Mouse (Mus musculus) limb, embryonic 12.5 days (tissue): ENCODE results near the gene Osbpl9. TPM values are rescaled to one million over a fixed set of nuclear protein-coding genes. Genes with fewer than 3 reads are reported as not detected.

Experiments used
- ATAC-seq: fragments of 200-750 bp; cut with Nextera tagmentation; 2 replicates; pipeline ENCODE4 v1.8.0; 2017; ENCODE audit warnings: low read depth, moderate TSS enrichment; ENCODE audit not compliant: insufficient number of reproducible peaks, insufficient read depth, low FRiP score, low TSS enrichment
- H3K27ac ChIP-seq: fragments of 300-500 bp; sonication (generic); 2 replicates; pipeline ENCODE4 v1.5.1; 2016; ENCODE audit warnings: mild to moderate bottlenecking, moderate library complexity
- H3K27me3 ChIP-seq: fragments of 300-500 bp; sonication (generic); 2 replicates; pipeline ENCODE4 v1.6.1; 2016; ENCODE audit warnings: mild to moderate bottlenecking, moderate library complexity
- H3K36me3 ChIP-seq: fragments of 300-500 bp; sonication (generic); 2 replicates; pipeline ENCODE4 v1.6.1; 2016; ENCODE audit warnings: mild to moderate bottlenecking, moderate library complexity
- H3K4me1 ChIP-seq: fragments of 300-500 bp; sonication (generic); replicated peaks from 2 replicates; pipeline ENCODE4 v1.6.1; 2016
- H3K4me2 ChIP-seq: fragments of 300-500 bp; sonication (generic); 2 replicates; pipeline ENCODE4 v1.6.1; 2016; ENCODE audit warnings: mild to moderate bottlenecking, moderate library complexity
- H3K4me3 ChIP-seq: fragments of 300-500 bp; sonication (generic); replicated peaks from 2 replicates; pipeline ENCODE4 v1.5.1; 2016; ENCODE audit warnings: mild to moderate bottlenecking
- H3K9ac ChIP-seq: fragments of 300-500 bp; sonication (generic); replicated peaks from 2 replicates; pipeline ENCODE4 v1.6.1; 2016; ENCODE audit warnings: mild to moderate bottlenecking, moderate library complexity
- H3K9me3 ChIP-seq: fragments of 300-500 bp; sonication (generic); 2 replicates; pipeline ENCODE4 v1.6.1; 2016; ENCODE audit warnings: mild to moderate bottlenecking, moderate library complexity
- WGBS: fragments of 180-500 bp; shearing (Covaris S2); methylation state at CpG from one replicate; pipeline ENCODE4 v1.1.7; 2016; 5-methylcytosine and 5-hydroxymethylcytosine counted together
- microRNA counts: library from miRNA; unstranded; fragments of <30 nt; microRNA quantifications from one replicate; lab custom pipeline; 2017
- microRNA-seq: library from miRNA; unstranded; fragments of <30 nt; microRNA quantifications from one replicate; pipeline ENCODE4, GENCODE M21; 2017
- polyA plus RNA-seq: library from polyadenylated mRNA; unstranded; fragments of >200 nt; fragmentation: Nextera tagmentation; extraction: Ambion mirVana; gene quantifications from 2 replicates; pipeline ENCODE4 v1.2.1, GENCODE M21; 2016

The Osbpl9 gene
- polyA plus RNA-seq, 1 experiment from 2014 or later = 78.7 TPM

DNA sequence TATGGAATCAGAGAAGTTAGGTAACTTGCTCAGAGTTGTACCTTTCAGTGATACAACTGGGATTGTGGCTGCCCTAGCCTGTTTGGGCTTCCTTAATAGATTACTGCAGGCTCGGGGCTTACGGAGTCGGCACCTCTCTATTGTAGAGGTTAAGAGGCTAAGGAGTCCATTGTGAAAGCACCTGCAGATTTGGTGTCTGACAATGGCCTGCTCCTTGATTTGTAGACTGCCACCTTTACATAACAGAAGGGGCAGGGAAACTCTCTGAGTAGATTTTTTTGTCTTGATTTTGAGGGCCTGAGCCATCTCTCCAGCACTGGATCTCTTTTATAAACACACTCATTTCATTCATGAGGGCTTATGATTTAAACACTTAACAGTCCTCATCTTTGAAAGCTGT is 175.5 kb downstream of the Osbpl9 start:
- Histone ChIP-seq H3K4me2 (no peak overlapping the region), H3K36me3 (peaks cover 71% of the 10 kb centered on the region), H3K27ac (no peak overlapping the region), H3K9me3 (no peaks in the 10 kb centered on the region), H3K27me3 (no peaks in the 10 kb centered on the region), H3K4me3 (no peak overlapping the region), H3K4me1 (no peaks in the 10 kb centered on the region), H3K9ac (no peak overlapping the region)
- no peak for ATAC-seq
- 91% methylated on average over 3 of the region's 3 CpGs for WGBS

DNA sequence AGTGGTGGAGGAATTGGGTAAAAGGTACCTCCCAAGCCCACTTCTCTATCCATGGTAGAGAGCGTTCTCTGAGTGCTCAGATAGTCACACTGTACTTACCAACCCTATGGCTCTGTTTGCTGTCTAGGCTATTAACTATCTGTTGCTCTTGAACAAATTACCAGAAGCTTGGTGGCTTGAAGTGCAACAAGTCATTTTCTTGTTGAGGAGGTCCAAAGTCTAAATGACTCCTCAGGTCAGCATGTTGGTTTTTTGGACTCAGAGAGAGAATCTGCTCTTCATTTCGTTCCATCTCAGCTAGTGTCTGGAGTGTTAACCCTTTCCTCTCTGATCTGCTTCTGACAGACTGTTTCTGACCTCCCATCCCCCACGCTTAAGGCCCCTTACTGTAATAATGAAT is 177.0 kb downstream of the Osbpl9 start:
- ATAC-seq = no peak
- Histone ChIP-seq H3K4me3 (no peak overlapping the region), H3K9ac (no peak overlapping the region), H3K27me3 (no peaks in the 10 kb centered on the region), H3K4me1 (no peaks in the 10 kb centered on the region), H3K4me2 (no peak overlapping the region), H3K27ac (no peak overlapping the region), H3K36me3 (peaks cover 64% of the 10 kb centered on the region), H3K9me3 (no peaks in the 10 kb centered on the region)
- 72% methylated on average over 3 of the region's 3 CpGs for WGBS

DNA sequence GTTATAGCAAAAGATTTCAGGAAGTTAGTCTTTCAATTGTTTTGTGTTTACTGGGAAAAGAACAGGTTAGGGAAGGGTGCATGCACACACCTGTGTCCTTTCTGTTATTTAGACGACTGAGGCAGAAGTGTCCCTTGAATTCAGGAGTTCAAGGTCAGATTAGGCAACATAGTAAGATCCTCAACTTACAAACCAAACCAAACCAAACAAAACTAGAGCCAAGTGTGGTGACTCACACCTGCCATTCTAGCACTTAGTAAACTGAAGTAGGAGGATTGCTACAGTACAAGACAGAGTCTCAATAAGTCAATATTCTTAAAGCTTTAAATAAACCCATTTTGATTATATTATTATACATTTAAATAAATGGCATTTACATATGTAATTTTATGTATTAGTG is 180.1 kb downstream of the Osbpl9 start:
- Histone ChIP-seq H3K4me1 (no peaks in the 10 kb centered on the region), H3K36me3 (peaks cover 64% of the 10 kb centered on the region), H3K9me3 (no peaks in the 10 kb centered on the region), H3K4me3 (no peak overlapping the region), H3K27ac (no peak overlapping the region), H3K4me2 (no peak overlapping the region), H3K27me3 (no peaks in the 10 kb centered on the region), H3K9ac (no peak overlapping the region)
- 86% methylated on average over 1 of the region's 1 CpGs for WGBS
- no peak for ATAC-seq

DNA sequence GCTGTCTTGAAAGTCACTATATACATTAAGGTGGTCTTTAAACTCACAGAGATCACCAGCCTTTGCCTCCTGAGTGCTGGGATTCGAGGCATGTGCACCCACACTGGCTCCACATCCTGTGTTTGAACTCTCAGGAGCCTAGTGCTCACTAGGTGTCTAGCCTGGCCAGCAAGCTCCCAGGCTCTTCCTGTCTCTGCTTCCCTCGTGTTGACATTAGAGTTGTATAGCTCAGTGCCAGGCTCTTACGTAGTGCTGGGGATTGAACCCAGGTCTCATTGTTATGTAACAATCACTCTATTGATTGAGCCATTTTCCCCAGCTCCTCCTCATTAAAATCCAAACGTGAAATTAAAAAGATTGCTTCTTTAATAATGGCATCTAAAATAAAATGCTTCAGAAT is 182.8 kb downstream of the Osbpl9 start:
- no peaks in the 10 kb centered on the region for H3K27me3 ChIP-seq
- H3K9ac ChIP-seq = no peak overlapping the region
- peaks cover 57% of the 10 kb centered on the region for H3K36me3 ChIP-seq
- ATAC-seq = no peak
- H3K4me3 ChIP-seq = no peak overlapping the region
- H3K9me3 ChIP-seq = no peaks in the 10 kb centered on the region
- no peak overlapping the region for H3K4me2 ChIP-seq
- H3K4me1 ChIP-seq = no peaks in the 10 kb centered on the region
- no peak overlapping the region for H3K27ac ChIP-seq
- 83% methylated on average over 4 of the region's 4 CpGs for WGBS

DNA sequence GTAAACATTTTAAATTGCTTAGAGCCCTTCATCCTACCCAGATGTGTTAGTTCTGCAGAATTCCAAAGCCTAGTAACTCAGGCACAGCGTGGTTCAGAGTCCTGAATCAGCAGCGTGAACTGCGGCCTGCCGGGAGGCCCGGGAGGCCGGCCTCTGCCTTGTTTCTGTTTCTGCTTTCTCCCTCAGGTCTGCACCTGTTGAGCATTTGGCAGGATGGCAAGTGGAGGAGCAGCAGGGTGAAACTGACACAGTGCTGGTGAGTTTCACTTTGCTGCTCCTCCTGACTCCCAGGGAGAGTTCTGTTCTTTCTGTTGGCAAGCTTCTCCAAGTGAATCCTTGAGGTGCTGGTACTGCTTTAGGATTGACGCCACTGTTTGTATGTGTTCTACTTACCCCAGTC is 184.6 kb downstream of the Osbpl9 start:
- no peaks in the 10 kb centered on the region for H3K9me3 ChIP-seq
- ATAC-seq = no peak
- H3K4me1 ChIP-seq = no peaks in the 10 kb centered on the region
- H3K27me3 ChIP-seq = no peaks in the 10 kb centered on the region
- no peak overlapping the region for H3K4me3 ChIP-seq
- no peak overlapping the region for H3K9ac ChIP-seq
- H3K36me3 ChIP-seq = peaks cover 53% of the 10 kb centered on the region
- no peak overlapping the region for H3K27ac ChIP-seq
- WGBS = 66% methylated on average over 7 of the region's 7 CpGs
- H3K4me2 ChIP-seq = no peak overlapping the region

DNA sequence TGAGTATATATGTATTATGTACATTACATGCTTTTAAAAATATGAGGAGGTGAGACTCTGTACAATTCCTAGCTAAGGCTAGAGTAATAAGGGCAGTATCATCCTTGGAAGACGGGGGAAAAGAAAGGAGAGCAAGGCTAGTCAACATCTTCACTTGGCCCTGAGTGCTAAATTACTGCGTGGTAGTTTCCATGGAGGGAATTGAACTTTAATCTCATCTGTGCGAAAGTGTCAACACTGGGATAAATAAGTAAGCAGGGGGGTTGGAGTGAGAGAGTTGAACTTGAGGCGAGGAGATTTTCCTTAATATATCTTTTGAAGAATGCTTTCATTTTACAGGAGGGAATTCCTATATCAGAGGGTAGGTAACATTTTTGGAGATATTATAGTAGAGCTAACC is 188.0 kb downstream of the Osbpl9 start:
- H3K4me3 ChIP-seq = no peak overlapping the region
- no peak overlapping the region for H3K9ac ChIP-seq
- no peak overlapping the region for H3K4me2 ChIP-seq
- no peaks in the 10 kb centered on the region for H3K4me1 ChIP-seq
- no peaks in the 10 kb centered on the region for H3K27me3 ChIP-seq
- no peak for ATAC-seq
- 96% methylated on average over 4 of the region's 4 CpGs for WGBS
- peaks cover 39% of the 10 kb centered on the region for H3K36me3 ChIP-seq
- H3K9me3 ChIP-seq = no peaks in the 10 kb centered on the region
- H3K27ac ChIP-seq = no peak overlapping the region

MicroRNA genes within 50 kb of the gene (microRNA counts, 519-probe panel; counts per million panel counts)
- microRNA mmu-miR-761 (lab: Ali Mortazavi, UCI) = not detected

Small RNA genes lying within 50 kb of the gene (microRNA-seq; reads per million reads assigned to microRNA genes)
- not detected for gene Mir761

Other genes with a start within 250 kb of the Osbpl9 start
- gene Nrd1, start 201.6 kb downstream of the Osbpl9 start, polyA plus RNA-seq = 84.5 and 97.3 TPM in 2 replicates
- gene Calr4, start 32.2 kb upstream of the Osbpl9 start, polyA plus RNA-seq = not detected in 2 replicates
- 39.6 and 42.6 TPM in 2 replicates for gene Eps15, start 78.0 kb upstream of the Osbpl9 start, polyA plus RNA-seq
- 5.6 and 6.0 TPM in 2 replicates for gene Ttc39a, start 204.4 kb upstream of the Osbpl9 start, polyA plus RNA-seq